Mouse (Mus musculus) ES-Bruce4 (cell line): ENCODE measurements at regions not wholly inside any gene's neighbourhood (a gene's known extent, or its start where the extent isn't known, plus 50 kb on each side); places are given as distances from the start of the nearest gene placed in this dataset.

ENCODE experiments used
- H3K27ac ChIP-seq: 2 replicates; pipeline ENCODE4 v1.5.1; 2012; ENCODE audit warnings: low read length, inconsistent platforms; ENCODE audit not compliant: insufficient read depth
- H3K27me3 ChIP-seq: 2 replicates; pipeline ENCODE4 v1.6.1; 2012; ENCODE audit warnings: mild to moderate bottlenecking, low read length, inconsistent platforms; ENCODE audit not compliant: control insufficient read depth, poor library complexity, insufficient read depth, severe bottlenecking
- H3K36me3 ChIP-seq: 2 replicates; pipeline ENCODE4 v1.6.1; 2012; ENCODE audit warnings: inconsistent platforms, mild to moderate bottlenecking, low read length, moderate library complexity; ENCODE audit not compliant: control insufficient read depth, poor library complexity, insufficient read depth, severe bottlenecking
- H3K4me1 ChIP-seq: one replicate; pipeline ENCODE4 v1.8.1; 2011; ENCODE audit warnings: low read length; ENCODE audit not compliant: control insufficient read depth, insufficient read depth
- H3K4me3 ChIP-seq: 2 replicates; pipeline ENCODE4 v1.5.1; 2011; ENCODE audit warnings: low read depth, mild to moderate bottlenecking, low read length
- H3K9ac ChIP-seq: 2 replicates; pipeline ENCODE4 v1.6.1; 2012; ENCODE audit warnings: low read depth, mild to moderate bottlenecking, inconsistent platforms; ENCODE audit not compliant: poor library complexity, severe bottlenecking
- H3K9me3 ChIP-seq: replicated peaks from 2 replicates; pipeline ENCODE4 v1.6.1; 2012; ENCODE audit warnings: mild to moderate bottlenecking, low read length, inconsistent platforms; ENCODE audit not compliant: control insufficient read depth, poor library complexity, insufficient read depth, severe bottlenecking
- CTCF ChIP-seq: IDR thresholded peaks from one replicate; pipeline ENCODE4 v1.8.1; 2011; ENCODE audit warnings: low read depth, low read length
- EP300 ChIP-seq: IDR thresholded peaks from 2 replicates; pipeline ENCODE4 v1.6.1; 2011; ENCODE audit warnings: low read depth, low read length; ENCODE audit not compliant: insufficient read depth
- POLR2A ChIP-seq: IDR thresholded peaks from one replicate; pipeline ENCODE4 v1.8.1; 2011; ENCODE audit warnings: low read length; ENCODE audit not compliant: insufficient read depth

DNA sequence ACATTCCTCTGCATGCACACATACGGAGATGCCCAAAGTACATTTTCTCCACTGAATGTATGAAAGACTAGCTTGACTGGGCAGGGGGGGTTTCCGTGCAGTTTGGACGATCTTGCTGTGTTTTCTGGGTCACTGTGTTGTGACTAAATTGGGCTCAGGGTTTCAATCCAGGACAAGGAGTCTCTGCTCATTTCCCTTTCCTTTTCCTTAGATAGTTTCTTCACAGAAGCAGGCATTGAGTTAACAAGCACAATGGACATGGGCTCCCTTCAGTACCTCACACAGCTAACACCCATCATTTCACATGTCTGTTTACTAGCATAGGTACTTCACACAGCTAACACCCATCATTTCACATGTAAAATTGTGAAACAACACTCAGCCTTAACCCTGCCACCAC is 73.2 kb upstream of the Ankrd28 start:
- no peak overlapping the region for H3K27ac ChIP-seq
- TF ChIP-seq EP300 (no peak), POLR2A (no peak), CTCF (no peak)
- H3K36me3 ChIP-seq = no peaks in the 10 kb centered on the region
- H3K9ac ChIP-seq = no peak overlapping the region
- no peak overlapping the region for H3K4me3 ChIP-seq
- H3K4me1 ChIP-seq = peaks cover 5% of the 10 kb centered on the region
- no peaks in the 10 kb centered on the region for H3K9me3 ChIP-seq
- H3K27me3 ChIP-seq = no peaks in the 10 kb centered on the region

DNA sequence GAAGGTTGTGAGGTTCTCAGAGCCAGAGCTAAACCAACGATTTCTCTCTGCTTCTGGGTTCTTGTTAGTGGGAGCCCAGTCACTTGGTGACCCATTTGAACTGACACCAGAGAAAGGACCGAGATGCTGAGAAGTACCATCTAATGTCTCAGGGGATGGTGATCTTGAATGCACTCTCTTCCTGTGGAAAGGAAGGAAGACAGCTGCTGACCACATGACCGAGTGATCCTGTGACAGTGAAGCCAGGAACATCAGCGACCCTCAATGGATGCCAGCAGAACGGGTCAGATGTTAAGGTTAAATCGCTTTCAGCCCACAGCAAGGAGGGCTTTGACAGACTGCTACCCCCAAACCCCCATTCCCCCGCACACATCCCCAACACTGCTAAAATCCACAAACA is 78.1 kb upstream of the Ankrd28 start:
- Histone ChIP-seq H3K27ac (no peak overlapping the region), H3K9ac (no peak overlapping the region), H3K4me1 (peaks cover 1% of the 10 kb centered on the region), H3K27me3 (no peaks in the 10 kb centered on the region), H3K36me3 (no peaks in the 10 kb centered on the region), H3K4me3 (no peak overlapping the region), H3K9me3 (no peaks in the 10 kb centered on the region)
- TF ChIP-seq CTCF (no peak), POLR2A (no peak), EP300 (no peak)

DNA sequence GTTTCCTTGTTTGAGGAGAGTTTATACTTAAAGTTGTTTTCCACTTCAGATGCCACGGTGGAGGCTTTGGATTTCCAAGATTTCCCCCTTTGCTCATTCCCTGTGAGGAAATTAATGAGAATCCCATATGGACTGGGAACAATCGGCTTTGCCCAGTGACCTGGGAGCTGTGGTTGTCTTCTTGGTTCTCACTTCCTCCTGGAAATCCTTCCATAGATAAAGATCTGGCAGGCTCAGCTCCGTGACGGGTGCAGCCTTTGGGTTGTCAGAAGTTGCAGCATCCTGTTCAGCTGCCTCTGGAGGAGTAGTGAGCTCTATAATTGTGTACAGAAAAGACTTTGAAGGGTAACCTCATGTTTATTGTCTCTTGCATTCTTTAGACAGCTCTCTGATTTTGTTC is 78.8 kb upstream of the Ankrd28 start:
- Histone ChIP-seq H3K9ac (no peak overlapping the region), H3K4me1 (no peaks in the 10 kb centered on the region), H3K27ac (no peak overlapping the region), H3K27me3 (no peaks in the 10 kb centered on the region), H3K36me3 (no peaks in the 10 kb centered on the region), H3K9me3 (no peaks in the 10 kb centered on the region), H3K4me3 (no peak overlapping the region)
- no peak for TF ChIP-seq CTCF
- TF ChIP-seq EP300 = no peak
- no peak for TF ChIP-seq POLR2A

DNA sequence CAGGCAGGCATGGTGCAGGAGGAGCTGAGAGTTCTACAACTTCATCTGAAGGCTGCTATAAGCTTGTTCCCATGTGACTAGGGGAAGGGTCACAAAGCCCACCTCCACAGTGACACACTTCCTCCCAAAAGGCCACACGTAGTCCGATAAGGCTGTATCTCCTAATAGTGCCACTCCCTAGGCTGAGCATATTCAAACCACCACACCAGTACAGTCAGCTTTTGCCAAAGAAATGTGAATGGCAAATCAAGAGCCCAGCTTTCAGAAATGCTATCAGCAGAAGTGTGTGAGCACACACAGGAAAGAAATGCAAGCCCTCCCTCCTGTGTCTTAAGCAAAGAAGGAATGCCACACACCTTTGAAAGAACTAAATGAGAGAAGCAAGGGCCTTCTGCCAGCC is 80.4 kb upstream of the Ankrd28 start:
- TF ChIP-seq EP300 = no peak
- no peak for TF ChIP-seq CTCF
- no peak for TF ChIP-seq POLR2A
- Histone ChIP-seq H3K4me1 (no peaks in the 10 kb centered on the region), H3K27ac (no peak overlapping the region)

DNA sequence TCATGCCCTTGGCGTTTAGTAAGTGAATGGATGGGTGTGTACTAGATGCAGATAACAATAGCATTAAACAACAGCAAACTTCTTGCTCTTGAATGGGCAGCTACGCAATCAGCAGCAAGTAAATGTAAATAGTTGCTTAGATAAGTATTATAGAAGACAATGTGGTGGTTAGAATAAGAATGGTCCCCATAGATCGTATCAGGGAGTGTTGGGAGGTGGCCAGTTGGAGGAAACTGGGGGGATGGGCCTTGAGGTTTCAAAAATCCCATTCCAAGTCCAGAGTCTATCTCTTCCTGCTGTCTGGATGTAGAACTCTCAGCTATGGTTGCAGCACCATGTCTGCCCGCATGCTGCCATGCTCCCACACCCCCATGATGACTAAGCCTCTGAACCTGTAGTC is 88.0 kb upstream of the Ankrd28 start:
- Histone ChIP-seq H3K36me3 (no peaks in the 10 kb centered on the region), H3K9me3 (peaks cover 32% of the 10 kb centered on the region), H3K9ac (no peak overlapping the region), H3K4me3 (no peak overlapping the region), H3K27me3 (no peaks in the 10 kb centered on the region), H3K27ac (no peak overlapping the region), H3K4me1 (no peaks in the 10 kb centered on the region)
- TF ChIP-seq POLR2A (no peak), CTCF (no peak), EP300 (no peak)

More for the DNA sequence above, 80.4 kb upstream of the Ankrd28 start:
- Histone ChIP-seq H3K4me3 (no peak overlapping the region), H3K36me3 (no peaks in the 10 kb centered on the region), H3K27me3 (no peaks in the 10 kb centered on the region), H3K9ac (no peak overlapping the region), H3K9me3 (no peaks in the 10 kb centered on the region)

DNA sequence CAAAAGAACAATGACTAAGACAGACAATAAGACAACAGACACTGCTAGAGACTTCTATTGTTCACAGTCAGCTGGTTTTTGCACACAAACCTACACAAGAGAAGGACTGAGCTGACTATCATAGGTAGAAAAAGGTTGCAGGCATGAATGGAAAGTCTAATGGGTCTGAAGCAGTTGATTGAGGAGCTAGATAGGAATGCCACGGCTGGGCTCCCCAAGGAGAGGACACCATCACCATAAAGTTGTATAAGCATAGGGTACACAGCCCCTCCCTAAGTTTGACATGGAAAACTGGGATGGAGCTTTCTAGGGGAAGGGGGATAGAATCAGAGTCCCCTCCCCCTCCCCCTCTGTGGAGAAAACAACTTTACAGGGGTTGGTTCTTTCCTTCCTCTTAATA is 88.5 kb upstream of the Ankrd28 start:
- Histone ChIP-seq H3K9me3 (peaks cover 34% of the 10 kb centered on the region), H3K4me1 (no peaks in the 10 kb centered on the region), H3K9ac (no peak overlapping the region), H3K27me3 (no peaks in the 10 kb centered on the region), H3K4me3 (no peak overlapping the region), H3K27ac (no peak overlapping the region), H3K36me3 (no peaks in the 10 kb centered on the region)
- TF ChIP-seq POLR2A = no peak
- TF ChIP-seq EP300 = no peak
- no peak for TF ChIP-seq CTCF
